Mouse (Mus musculus) heart, embryonic 14.5 days (tissue): ENCODE data around the gene Parp1. TPM values are rescaled to one million over a fixed set of nuclear protein-coding genes. Genes with fewer than 3 reads are reported as not detected.

Experiments used
- ATAC-seq: fragments of 200-750 bp; cut with Nextera tagmentation; 2 replicates; pipeline ENCODE4 v1.8.0; 2017; ENCODE audit warnings: low read depth, moderate TSS enrichment; ENCODE audit not compliant: insufficient number of reproducible peaks, insufficient read depth, low FRiP score
- H3K27ac ChIP-seq, 2 experiments: fragments of 200-500 bp in 1 of 2; fragments of 300-500 bp in 1 of 2; sonication (generic) in 1 of 2; replicated peaks in 1 of 2; 2 replicates each; pipeline ENCODE4 v1.5.1; 2012 to 2014; ENCODE audit warnings: low read depth in 2 of 2, low read length in 2 of 2, control low read depth in 1 of 2, mild to moderate bottlenecking in 1 of 2, mixed read lengths in 1 of 2; ENCODE audit not compliant: control insufficient read depth in 1 of 2, insufficient read depth in 1 of 2
- H3K27me3 ChIP-seq: fragments of 300-500 bp; sonication (generic); 2 replicates; pipeline ENCODE4 v1.6.1; 2014; ENCODE audit warnings: mild to moderate bottlenecking, low read length, control low read depth; ENCODE audit not compliant: control insufficient read depth, insufficient read depth
- H3K36me3 ChIP-seq: fragments of 300-500 bp; sonication (generic); 2 replicates; pipeline ENCODE4 v1.6.1; 2014; ENCODE audit warnings: mild to moderate bottlenecking, control low read depth, low read length, mixed read lengths; ENCODE audit not compliant: control insufficient read depth, insufficient read depth
- H3K4me1 ChIP-seq, 2 experiments: fragments of 200-500 bp in 1 of 2; fragments of 300-500 bp in 1 of 2; sonication (generic) in 1 of 2; 2 replicates each; pipeline ENCODE4 v1.6.1; 2012 to 2014; ENCODE audit warnings: low read length in 2 of 2, control low read depth in 1 of 2, mixed read lengths in 1 of 2; ENCODE audit not compliant: control insufficient read depth in 2 of 2, insufficient read depth in 2 of 2
- H3K4me2 ChIP-seq: fragments of 300-500 bp; sonication (generic); 2 replicates; pipeline ENCODE4 v1.6.1; 2014; ENCODE audit warnings: mild to moderate bottlenecking, low read length
- H3K4me3 ChIP-seq, 2 experiments: fragments of 200-500 bp in 1 of 2; fragments of 300-500 bp in 1 of 2; sonication (generic) in 1 of 2; 2 replicates each; pipeline ENCODE4 v1.5.1; 2012 to 2014; ENCODE audit warnings: low read length in 2 of 2, mild to moderate bottlenecking in 2 of 2, control low read depth in 1 of 2, low read depth in 1 of 2, moderate library complexity in 1 of 2; ENCODE audit not compliant: control insufficient read depth in 1 of 2, insufficient read depth in 1 of 2
- H3K9ac ChIP-seq: fragments of 300-500 bp; sonication (generic); 2 replicates; pipeline ENCODE4 v1.6.1; 2014; ENCODE audit warnings: mild to moderate bottlenecking, low read length
- H3K9me3 ChIP-seq: fragments of 300-500 bp; sonication (generic); 2 replicates; pipeline ENCODE4 v1.6.1; 2016; ENCODE audit warnings: low read length, control low read depth; ENCODE audit not compliant: control insufficient read depth
- WGBS: fragments of 180-500 bp; shearing (Covaris S2); extraction: QIAGEN DNeasy Blood & Tissue Kit; methylation state at CpG from one replicate; pipeline ENCODE4 v1.1.7; 2014; 5-methylcytosine and 5-hydroxymethylcytosine counted together
- polyA plus RNA-seq: library from polyadenylated mRNA; unstranded; fragments of >200 nt; fragmentation: Nextera tagmentation; extraction: Ambion mirVana; gene quantifications from 2 replicates; pipeline ENCODE4 v1.2.1, GENCODE M21; 2014

Parp1 gene
- polyA plus RNA-seq, 1 experiment from 2014 or later = 78.1 TPM

GRCm38 (mm10) chr1:180546798-180547750 is 21.6 kb upstream of the Parp1 start:
- Histone ChIP-seq H3K9ac (peak overlapping the region; percentile 40; the same call in 1 of the 2 replicates), H3K4me1 (peaks cover 3 to 4% of the 10 kb centered on the region in 2 experiments; a peak in 3 of 4 replicates), H3K27ac (no peak overlapping the region), H3K4me2 (peak overlapping the region; percentile 60), H3K4me3 (no peak overlapping the region), H3K9me3 (no peaks in the 10 kb centered on the region), H3K36me3 (no peaks in the 10 kb centered on the region), H3K27me3 (peaks cover 42% of the 10 kb centered on the region)
- ATAC-seq = no peak
- 50% methylated on average over 13 of the region's 13 CpGs for WGBS

GRCm38 (mm10) chr1:180547751-180548669 is 20.7 kb upstream of the Parp1 start:
- H3K27ac ChIP-seq = no peak overlapping the region
- peaks cover 42% of the 10 kb centered on the region for H3K27me3 ChIP-seq
- H3K9ac ChIP-seq = peak overlapping the region; percentile 40
- peak overlapping the region; percentile 60 for H3K4me2 ChIP-seq
- no peaks in the 10 kb centered on the region for H3K36me3 ChIP-seq
- peak overlapping the region in 1 of 2 experiments; percentile 18; a peak in 1 of 4 replicates for H3K4me3 ChIP-seq
- 2% methylated on average over 15 of the region's 16 CpGs for WGBS
- ATAC-seq = peak; percentile 38; the same call in 1 of the 2 replicates
- peaks cover 3 to 4% of the 10 kb centered on the region in 2 experiments; a peak in 3 of 4 replicates for H3K4me1 ChIP-seq
- no peaks in the 10 kb centered on the region for H3K9me3 ChIP-seq

- H3K27me3 ChIP-seq = peaks cover 42% of the 10 kb centered on the region
- WGBS = 59% methylated on average over 7 of the region's 7 CpGs
Observed at GRCm38 (mm10) chr1:180549539-180550308, 19.0 kb upstream of the Parp1 start.

GRCm38 (mm10) chr1:180550770-180551169 is 18.0 kb upstream of the Parp1 start:
- ATAC-seq = no peak
- H3K9me3 ChIP-seq = no peaks in the 10 kb centered on the region
- H3K27ac ChIP-seq = no peak overlapping the region
- no peak overlapping the region for H3K4me3 ChIP-seq
- no peak overlapping the region for H3K9ac ChIP-seq
- peaks cover 42% of the 10 kb centered on the region for H3K27me3 ChIP-seq
- H3K36me3 ChIP-seq = no peaks in the 10 kb centered on the region
- WGBS = 18% methylated on average over 5 of the region's 5 CpGs
- H3K4me2 ChIP-seq = no peak overlapping the region
- H3K4me1 ChIP-seq = peaks cover 3 to 4% of the 10 kb centered on the region in 2 experiments; a peak in 3 of 4 replicates

More at GRCm38 (mm10) chr1:180549539-180550308, 19.0 kb upstream of the Parp1 start:
- H3K4me1 ChIP-seq = peaks cover 3 to 4% of the 10 kb centered on the region in 2 experiments; a peak in 3 of 4 replicates
- H3K4me2 ChIP-seq = no peak overlapping the region
- no peak overlapping the region for H3K4me3 ChIP-seq
- no peaks in the 10 kb centered on the region for H3K36me3 ChIP-seq
- no peaks in the 10 kb centered on the region for H3K9me3 ChIP-seq
- H3K9ac ChIP-seq = no peak overlapping the region
- H3K27ac ChIP-seq = no peak overlapping the region
- no peak for ATAC-seq

GRCm38 (mm10) chr1:180556899-180557298 is 11.8 kb upstream of the Parp1 start:
- ATAC-seq = no peak
- no peak overlapping the region for H3K9ac ChIP-seq
- WGBS = 71% methylated on average over 5 of the region's 5 CpGs
- no peaks in the 10 kb centered on the region for H3K4me1 ChIP-seq
- no peak overlapping the region for H3K4me2 ChIP-seq
- no peaks in the 10 kb centered on the region for H3K9me3 ChIP-seq
- H3K27me3 ChIP-seq = peaks cover 6% of the 10 kb centered on the region; the same call in 1 of the 2 replicates
- H3K36me3 ChIP-seq = no peaks in the 10 kb centered on the region
- H3K4me3 ChIP-seq = no peak overlapping the region
- no peak overlapping the region for H3K27ac ChIP-seq

GRCm38 (mm10) chr1:180559454-180559853 is 9.3 kb upstream of the Parp1 start:
- no peak for ATAC-seq
- WGBS = 73% methylated on average over 8 of the region's 8 CpGs
- Histone ChIP-seq H3K4me2 (no peak overlapping the region), H3K9me3 (no peaks in the 10 kb centered on the region), H3K9ac (no peak overlapping the region), H3K36me3 (no peaks in the 10 kb centered on the region), H3K27me3 (peaks cover 8% of the 10 kb centered on the region; the same call in 1 of the 2 replicates), H3K27ac (no peak overlapping the region), H3K4me1 (no peaks in the 10 kb centered on the region), H3K4me3 (no peak overlapping the region)
